In the genomic region with DNA sequence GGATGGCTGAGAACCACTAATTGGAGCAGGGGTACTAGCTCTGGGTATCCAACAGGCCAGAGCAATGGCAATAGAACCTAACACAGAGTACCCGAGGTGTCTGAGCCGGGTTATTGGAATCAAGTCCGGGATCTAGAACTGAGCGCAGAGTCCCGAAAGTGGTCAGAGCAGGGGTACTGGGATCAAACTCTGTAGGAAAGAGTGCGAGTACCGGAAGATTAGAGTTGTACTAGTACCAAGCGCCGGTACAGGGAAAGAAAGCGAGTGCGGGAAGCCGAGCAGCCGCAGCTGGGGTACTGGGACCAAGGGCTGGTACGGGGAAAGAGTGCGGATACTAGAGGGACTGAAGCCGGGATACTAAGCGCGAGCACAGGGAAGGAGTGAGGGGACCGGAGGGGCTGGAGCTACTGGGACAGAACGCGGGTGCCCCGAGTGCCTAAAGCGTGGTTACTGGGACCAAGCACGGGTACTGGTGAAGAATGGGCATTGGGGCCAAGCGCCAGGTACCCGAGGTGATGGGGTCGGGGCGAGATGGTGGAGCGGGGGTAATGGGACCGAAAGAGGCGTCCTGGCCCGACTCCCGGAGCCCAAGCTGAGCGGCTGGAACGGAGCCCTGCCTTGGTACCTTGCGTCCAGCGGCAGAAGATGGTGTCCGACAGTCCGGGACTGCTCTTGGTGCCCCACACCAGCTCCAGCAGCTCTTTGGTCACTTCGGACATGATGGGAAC, we compare ENCODE assay signal across 8 mouse cellular contexts. TPM values are rescaled to one million over a fixed set of nuclear protein-coding genes. Genes with fewer than 3 reads are reported as not detected.
A peak's percentile ranks its signal among the peaks of the same experiment; 100 is the strongest.
DNase-seq lines count a peak whose midpoint lies in the region; ATAC-seq and TF ChIP-seq lines count a peak whose summit lies in the region.

No protein-coding gene starts in this region.

- H3K4me3 ChIP-seq in testis, adult 2 months (ENCODE audit: control insufficient read depth, low read depth, low read length), result peak overlapping the region; percentile 92
- peak overlapping the region; percentile 80 for H3K4me3 ChIP-seq in forebrain, embryonic 11.5 days (ENCODE audit: low read depth, low read length)
- H3K4me3 ChIP-seq in kidney, postnatal 0 days (replicated peaks; ENCODE audit: low read depth, low read length), result peak overlapping the region; percentile 79
- H3K4me3 ChIP-seq in midbrain, embryonic 11.5 days (ENCODE audit: low read depth, low read length), result peak overlapping the region; percentile 84

- H3K36me3 ChIP-seq in testis, adult 2 months (ENCODE audit: control insufficient read depth, insufficient read depth, low read length), result no peaks in the 10 kb centered on the region
- no peaks in the 10 kb centered on the region for H3K36me3 ChIP-seq in forebrain, embryonic 11.5 days (ENCODE audit: control insufficient read depth, insufficient read depth, low read length)
- H3K36me3 ChIP-seq in kidney, postnatal 0 days (ENCODE audit: insufficient read depth, low read length), result no peaks in the 10 kb centered on the region
- no peaks in the 10 kb centered on the region for H3K36me3 ChIP-seq in midbrain, embryonic 11.5 days (ENCODE audit: control insufficient read depth, insufficient read depth, low read length)

- H3K9ac ChIP-seq in forebrain, embryonic 11.5 days (ENCODE audit: low read length), result peak overlapping the region; percentile 81
- H3K9ac ChIP-seq in kidney, postnatal 0 days (ENCODE audit: low read depth, low read length), result peak overlapping the region; percentile 69
- H3K9ac ChIP-seq in midbrain, embryonic 11.5 days (ENCODE audit: low read length), result peak overlapping the region; percentile 78

- ATAC-seq in frontal cortex, adult (ENCODE audit: low TSS enrichment), result peak; percentile 83
- ATAC-seq in forebrain, embryonic 11.5 days (replicated peaks; ENCODE audit: low FRiP score), result peak; percentile 75
- ATAC-seq in kidney, postnatal 0 days (replicated peaks; ENCODE audit: low FRiP score, low read depth), result peak; percentile 76
- peak; percentile 82 for ATAC-seq in midbrain, embryonic 11.5 days (ENCODE audit: low FRiP score)

- no peak for TF ChIP-seq CTCF in testis, adult 2 months (IDR thresholded peaks at IDR 0.05; ENCODE audit: control insufficient read depth, insufficient read depth, insufficient replicate concordance, low read depth, low read length)
- TF ChIP-seq CTCF in kidney, postnatal 0 days (IDR thresholded peaks at IDR 0.05; ENCODE audit: low read depth), result no peak

- peak overlapping the region; percentile 91 for H3K4me2 ChIP-seq in forebrain, embryonic 11.5 days (ENCODE audit: low read depth, low read length, severe bottlenecking)
- peak overlapping the region; percentile 66 for H3K4me2 ChIP-seq in kidney, postnatal 0 days (ENCODE audit: low read length)
- peak overlapping the region; percentile 76 for H3K4me2 ChIP-seq in midbrain, embryonic 11.5 days

- no peaks in the 10 kb centered on the region for H3K9me3 ChIP-seq in forebrain, embryonic 11.5 days (ENCODE audit: control insufficient read depth, low read length)
- no peaks in the 10 kb centered on the region for H3K9me3 ChIP-seq in kidney, postnatal 0 days (replicated peaks; ENCODE audit: low read length)
- no peaks in the 10 kb centered on the region for H3K9me3 ChIP-seq in midbrain, embryonic 11.5 days (ENCODE audit: control insufficient read depth, low read length)

- under 1% methylated on average over 40 of the region's 40 CpGs for WGBS in forebrain, embryonic 11.5 days
- under 1% methylated on average over 40 of the region's 40 CpGs for WGBS in kidney, postnatal 0 days
- under 1% methylated on average over 40 of the region's 40 CpGs for WGBS in midbrain, embryonic 11.5 days

- H3K27me3 ChIP-seq in testis, adult 2 months (ENCODE audit: control insufficient read depth, insufficient read depth, low read length), result no peaks in the 10 kb centered on the region
- H3K27me3 ChIP-seq in forebrain, embryonic 11.5 days (ENCODE audit: control insufficient read depth, insufficient read depth, low read length), result no peaks in the 10 kb centered on the region
- no peaks in the 10 kb centered on the region for H3K27me3 ChIP-seq in kidney, postnatal 0 days (ENCODE audit: insufficient read depth, low read length)
- H3K27me3 ChIP-seq in midbrain, embryonic 11.5 days (ENCODE audit: control insufficient read depth, insufficient read depth, low read length), result no peaks in the 10 kb centered on the region

- peaks cover 8% of the 10 kb centered on the region for H3K4me1 ChIP-seq in testis, adult 2 months (ENCODE audit: control insufficient read depth, insufficient read depth, low read length)
- H3K4me1 ChIP-seq in forebrain, embryonic 11.5 days (replicated peaks; ENCODE audit: control insufficient read depth, insufficient read depth, low read length), result no peaks in the 10 kb centered on the region; the same call in 1 of the 2 replicates
- H3K4me1 ChIP-seq in kidney, postnatal 0 days (replicated peaks; ENCODE audit: insufficient read depth, low read length), result 0 out of 2 replicates have a peak, but pooled peaks cover 7% of the 10 kb centered on the region
- H3K4me1 ChIP-seq in midbrain, embryonic 11.5 days (ENCODE audit: control insufficient read depth, insufficient read depth, low read length), result peaks cover 9% of the 10 kb centered on the region; the same call in 1 of the 2 replicates

- H3K27ac ChIP-seq in testis, adult 2 months (ENCODE audit: control insufficient read depth, insufficient read depth, low read depth, low read length), result peak overlapping the region; percentile 81
- no peak overlapping the region for H3K27ac ChIP-seq in forebrain, embryonic 11.5 days (ENCODE audit: low read depth, low read length)
- peak overlapping the region; percentile 65 for H3K27ac ChIP-seq in kidney, postnatal 0 days
- H3K27ac ChIP-seq in midbrain, embryonic 11.5 days (ENCODE audit: low read depth, low read length), result no peak overlapping the region

- no peak for DNase-seq in frontal cortex, postnatal 14 days (ENCODE audit: low spot score in 2 of 2)
- no peak for DNase-seq in testis, postnatal 14 days (ENCODE audit: low spot score)
- DNase-seq in forebrain, embryonic 11.5 days (ENCODE audit: low spot score), result no peak
- DNase-seq in kidney, postnatal 0 days (ENCODE audit: low spot score), result peak; percentile 55
- peak; percentile 97 for DNase-seq in midbrain, embryonic 11.5 days (ENCODE audit: low spot score, missing footprints)
- peak; percentile 63 for DNase-seq in testis, postnatal 10 days (ENCODE audit: low spot score)

- TF ChIP-seq POLR2A in testis, adult 2 months (IDR thresholded peaks at IDR 0.05; ENCODE audit: control insufficient read depth, low read depth, low read length), result no peak

RNA-seq across cellular contexts. Expression of a gene that starts 0.6 kb away (rescaled TPM):
- polyA plus RNA-seq in testis, adult 2 months (2012; rRNA removed), result 29.0 and 30.1 TPM in 2 replicates
- 38.1 and 40.5 TPM in 2 replicates for polyA plus RNA-seq in forebrain, embryonic 11.5 days (2014; fragmentation: Nextera tagmentation; extraction: Ambion mirVana)
- 39.5 and 39.9 TPM in 2 replicates for polyA plus RNA-seq in kidney, postnatal 0 days (2015; fragmentation: Nextera tagmentation; extraction: Ambion mirVana)
- 43.8 and 48.3 TPM in 2 replicates for polyA plus RNA-seq in midbrain, embryonic 11.5 days (2014; fragmentation: Nextera tagmentation; extraction: Ambion mirVana)

Comparison
In these comparisons a context has a peak if more than half of its experiments do, and no peak if none do; other contexts are left out.
1. DNase-seq: peak in kidney, postnatal 0 days (single experiment), midbrain, embryonic 11.5 days (single experiment) and testis, postnatal 10 days (single experiment); none in frontal cortex, postnatal 14 days (0 of 2), testis, postnatal 14 days (single experiment) and forebrain, embryonic 11.5 days (single experiment).
2. H3K27ac ChIP-seq: peak in testis, adult 2 months (single experiment) and kidney, postnatal 0 days (single experiment); none in forebrain, embryonic 11.5 days (single experiment) and midbrain, embryonic 11.5 days (single experiment).
3. Peak in every context shown above with its lines, with median percentiles within 50 percentile points of each other: ATAC-seq, H3K4me3 ChIP-seq, H3K4me2 ChIP-seq and H3K9ac ChIP-seq.